Mouse (Mus musculus): ENCODE data around the gene Tardbp. TPM values are rescaled to one million over a fixed set of nuclear protein-coding genes. Genes with fewer than 3 reads are reported as not detected.

The Tardbp gene
- polyA plus RNA-seq, 1 experiment from 2014 or later, result 183 TPM

DNA sequence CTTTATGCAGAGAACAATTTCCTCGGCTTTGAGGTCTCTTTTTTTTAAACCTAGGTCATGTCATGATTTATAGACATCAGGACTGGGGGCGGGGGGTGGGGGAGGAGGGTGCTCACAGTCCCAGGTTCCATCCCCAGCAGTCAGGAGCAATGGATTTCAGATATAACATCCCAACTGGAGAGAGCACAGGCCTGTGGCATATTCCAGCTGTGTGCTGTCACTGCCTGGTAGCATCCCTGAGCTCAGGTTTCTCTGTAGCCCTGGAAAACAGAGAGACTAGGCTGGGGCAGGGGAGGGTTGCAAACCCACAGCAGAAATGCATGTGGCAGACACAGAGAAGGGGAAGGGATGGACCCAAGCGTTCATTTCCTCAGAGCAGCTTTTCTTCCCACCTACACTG lies 33.4 kb upstream of the Tardbp start:
- WGBS, result 6% methylated on average over 3 of the region's 3 CpGs
- peak; percentile 81 for ATAC-seq (ENCODE audit: low FRiP score, low TSS enrichment)
- Histone ChIP-seq H3K27ac (ENCODE audit: low read depth, low read length) (0 out of 2 replicates have a peak overlapping the region, but pooled peaks have one; percentile 38), H3K27me3 (ENCODE audit: control insufficient read depth, insufficient read depth, low read length) (no peaks in the 10 kb centered on the region), H3K4me1 (ENCODE audit: control insufficient read depth, insufficient read depth, low read length) (peaks cover 10% of the 10 kb centered on the region), H3K36me3 (ENCODE audit: control insufficient read depth, insufficient read depth, low read length) (no peaks in the 10 kb centered on the region), H3K9ac (ENCODE audit: low read depth, low read length) (no peak overlapping the region), H3K4me2 (replicated peaks; ENCODE audit: low read depth, low read length) (no peak overlapping the region), H3K9me3 (ENCODE audit: control insufficient read depth, low read length) (no peaks in the 10 kb centered on the region), H3K4me3 (ENCODE audit: low read length) (no peak overlapping the region)

DNA sequence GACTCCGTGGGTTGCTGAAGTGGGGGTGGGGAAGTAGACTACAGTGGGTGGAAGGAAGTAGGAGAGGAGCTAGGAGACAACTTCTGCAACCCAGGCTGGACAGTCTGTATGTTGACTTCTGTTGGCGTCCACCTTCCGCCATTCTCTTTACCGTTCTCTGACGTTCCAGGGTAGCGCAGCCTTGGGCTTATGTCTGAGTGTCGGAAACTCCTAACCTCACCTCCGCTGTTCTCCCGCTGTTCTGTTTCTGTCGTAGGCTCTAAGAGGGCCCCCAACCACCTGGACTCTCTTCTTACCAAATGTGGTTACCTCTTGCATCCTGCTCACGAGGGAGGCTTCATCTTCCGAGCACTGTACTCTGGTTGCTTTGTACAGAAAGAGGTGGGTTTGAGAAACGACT lies 31.0 kb upstream of the Tardbp start:
- Histone ChIP-seq H3K9ac (ENCODE audit: low read depth, low read length) (peak overlapping the region; percentile 12; the same call in 1 of the 2 replicates), H3K4me2 (replicated peaks; ENCODE audit: low read depth, low read length) (no peak overlapping the region), H3K4me1 (ENCODE audit: control insufficient read depth, insufficient read depth, low read length) (peaks cover 10% of the 10 kb centered on the region), H3K4me3 (ENCODE audit: low read length) (no peak overlapping the region), H3K27ac (ENCODE audit: low read depth, low read length) (no peak overlapping the region), H3K9me3 (ENCODE audit: control insufficient read depth, low read length) (no peaks in the 10 kb centered on the region), H3K27me3 (ENCODE audit: control insufficient read depth, insufficient read depth, low read length) (no peaks in the 10 kb centered on the region), H3K36me3 (ENCODE audit: control insufficient read depth, insufficient read depth, low read length) (no peaks in the 10 kb centered on the region)
- ATAC-seq (ENCODE audit: low FRiP score, low TSS enrichment), result no peak
- WGBS, result 88% methylated on average over 13 of the region's 13 CpGs

DNA sequence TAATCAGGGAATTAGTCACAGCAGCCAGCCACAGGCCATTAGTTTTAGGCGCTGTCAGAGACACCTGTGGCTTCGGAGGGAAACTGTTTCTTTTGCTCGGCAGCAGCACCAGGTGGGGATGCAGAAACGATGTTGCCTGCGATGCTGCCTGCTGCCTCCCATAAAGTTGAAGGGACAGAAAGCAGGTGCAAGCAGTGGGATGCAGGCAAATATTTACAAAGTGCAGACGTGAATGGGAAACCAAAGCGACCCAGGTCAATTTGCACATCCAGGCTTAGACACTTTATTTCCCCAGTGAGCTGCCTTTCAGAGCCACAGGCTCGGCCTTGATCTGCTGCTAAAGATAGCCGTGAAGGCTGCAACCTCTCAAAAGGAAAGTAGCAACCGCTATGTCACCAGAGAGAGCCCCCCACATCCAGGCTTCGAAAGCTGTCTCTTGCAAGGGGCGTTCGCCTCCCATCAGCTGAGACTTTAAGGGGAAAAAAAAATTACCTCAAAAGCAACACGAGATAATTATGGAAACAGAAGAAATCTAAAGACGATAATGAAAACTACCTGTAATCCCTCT lies 30.0 kb upstream of the Tardbp start:
- H3K4me1 ChIP-seq (ENCODE audit: control insufficient read depth, insufficient read depth, low read length), result peaks cover 4% of the 10 kb centered on the region; the same call in 1 of the 2 replicates
- 31% methylated on average over 15 of the region's 15 CpGs for WGBS
- H3K27me3 ChIP-seq (ENCODE audit: control insufficient read depth, insufficient read depth, low read length), result no peaks in the 10 kb centered on the region
- no peak overlapping the region for H3K4me2 ChIP-seq (replicated peaks; ENCODE audit: low read depth, low read length)
- H3K36me3 ChIP-seq (ENCODE audit: control insufficient read depth, insufficient read depth, low read length), result no peaks in the 10 kb centered on the region
- no peaks in the 10 kb centered on the region for H3K9me3 ChIP-seq (ENCODE audit: control insufficient read depth, low read length)
- no peak overlapping the region for H3K9ac ChIP-seq (ENCODE audit: low read depth, low read length)
- H3K4me3 ChIP-seq (ENCODE audit: low read length), result no peak overlapping the region
- H3K27ac ChIP-seq (ENCODE audit: low read depth, low read length), result no peak overlapping the region
- no peak for ATAC-seq (ENCODE audit: low FRiP score, low TSS enrichment)

DNA sequence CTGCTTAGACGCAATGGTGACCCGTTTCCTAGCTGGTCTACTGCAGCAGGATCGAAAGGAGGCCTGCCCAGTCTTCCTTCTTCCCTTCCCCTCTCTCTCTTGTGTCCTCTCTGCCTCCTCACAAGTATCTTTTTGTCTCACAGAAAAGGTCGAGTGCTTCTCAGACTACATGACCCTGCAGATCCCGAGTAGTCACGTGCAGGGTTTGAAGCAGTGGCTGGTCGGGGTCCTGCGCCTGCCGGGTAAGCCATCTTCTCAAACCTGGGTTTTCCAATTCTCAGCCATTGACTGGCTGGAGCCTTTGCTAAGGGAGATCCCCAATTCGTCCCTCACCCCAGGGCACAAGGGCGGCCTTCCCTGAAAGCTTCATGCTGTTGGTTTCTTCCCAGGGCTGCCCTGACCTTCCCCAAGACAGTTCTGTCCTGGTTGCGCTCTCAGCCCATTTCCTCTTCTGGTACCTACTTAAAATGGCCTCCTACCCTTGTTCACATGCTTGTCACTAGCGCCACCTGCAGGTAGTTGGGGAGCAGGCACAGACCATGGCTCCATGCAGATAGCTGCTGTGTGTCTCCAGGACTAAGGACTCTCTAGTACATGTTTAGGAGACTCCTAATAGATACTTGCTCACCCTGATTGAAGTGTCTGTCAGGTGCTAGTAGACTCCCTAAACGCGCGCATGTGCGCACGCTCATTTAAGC lies 28.0 kb upstream of the Tardbp start:
- no peaks in the 10 kb centered on the region for H3K9me3 ChIP-seq (ENCODE audit: control insufficient read depth, low read length)
- H3K4me1 ChIP-seq (ENCODE audit: control insufficient read depth, insufficient read depth, low read length), result peaks cover under 1% of the 10 kb centered on the region; the same call in 1 of the 2 replicates
- no peaks in the 10 kb centered on the region for H3K27me3 ChIP-seq (ENCODE audit: control insufficient read depth, insufficient read depth, low read length)
- no peak overlapping the region for H3K9ac ChIP-seq (ENCODE audit: low read depth, low read length)
- ATAC-seq (ENCODE audit: low FRiP score, low TSS enrichment), result no peak
- no peaks in the 10 kb centered on the region for H3K36me3 ChIP-seq (ENCODE audit: control insufficient read depth, insufficient read depth, low read length)
- H3K27ac ChIP-seq (ENCODE audit: low read depth, low read length), result no peak overlapping the region
- WGBS, result 89% methylated on average over 18 of the region's 18 CpGs
- no peak overlapping the region for H3K4me3 ChIP-seq (ENCODE audit: low read length)
- H3K4me2 ChIP-seq (replicated peaks; ENCODE audit: low read depth, low read length), result no peak overlapping the region

DNA sequence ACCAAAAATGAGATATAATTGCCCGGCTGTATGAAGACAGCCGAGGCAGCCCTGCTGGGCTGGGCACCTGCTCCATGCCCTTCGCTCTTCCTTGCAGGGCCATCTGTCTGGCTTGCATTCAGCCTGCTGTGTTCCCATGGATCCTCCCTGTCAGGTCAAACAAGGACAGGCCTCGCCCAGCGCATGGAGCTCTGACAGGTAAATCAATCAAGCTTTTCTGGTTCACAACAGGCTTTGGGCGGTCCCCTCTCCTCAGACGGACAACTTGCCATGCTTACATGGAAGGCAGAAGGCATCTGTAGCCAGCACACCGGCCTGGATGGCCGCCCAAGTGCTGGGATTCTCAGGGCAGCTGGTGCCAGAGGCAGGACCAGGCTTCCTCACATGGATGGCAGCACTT lies 24.2 kb upstream of the Tardbp start:
- 68% methylated on average over 9 of the region's 9 CpGs for WGBS
- ATAC-seq (ENCODE audit: low FRiP score, low TSS enrichment), result no peak

DNA sequence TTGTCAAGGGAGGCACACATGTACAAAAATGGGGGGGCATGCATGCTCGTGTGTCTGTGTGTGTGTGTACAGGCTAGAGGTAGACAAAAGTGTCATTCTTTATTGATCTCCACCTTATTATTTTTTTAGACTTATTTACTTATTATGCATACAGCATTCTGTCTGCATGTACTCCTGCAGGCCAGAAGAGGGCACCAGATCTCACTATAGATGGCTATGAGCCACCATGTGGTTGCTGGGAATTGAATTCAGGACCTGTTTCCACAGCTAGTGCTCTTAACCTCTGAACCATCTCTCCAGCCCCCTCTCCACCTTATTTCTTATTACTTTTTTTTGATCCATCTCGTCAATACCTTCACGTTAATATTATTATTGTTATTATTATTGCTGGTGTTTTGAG lies 22.5 kb upstream of the Tardbp start:
- no peak overlapping the region for H3K27ac ChIP-seq (ENCODE audit: low read depth, low read length)
- no peak overlapping the region for H3K9ac ChIP-seq (ENCODE audit: low read depth, low read length)
- no peaks in the 10 kb centered on the region for H3K36me3 ChIP-seq (ENCODE audit: control insufficient read depth, insufficient read depth, low read length)
- no peak overlapping the region for H3K4me3 ChIP-seq (ENCODE audit: low read length)
- no peak for ATAC-seq (ENCODE audit: low FRiP score, low TSS enrichment)
- H3K9me3 ChIP-seq (ENCODE audit: control insufficient read depth, low read length), result no peaks in the 10 kb centered on the region
- WGBS, result 69% methylated on average over 3 of the region's 3 CpGs
- no peaks in the 10 kb centered on the region for H3K4me1 ChIP-seq (ENCODE audit: control insufficient read depth, insufficient read depth, low read length)
- no peak overlapping the region for H3K4me2 ChIP-seq (replicated peaks; ENCODE audit: low read depth, low read length)
- no peaks in the 10 kb centered on the region for H3K27me3 ChIP-seq (ENCODE audit: control insufficient read depth, insufficient read depth, low read length)

More for the DNA sequence above, 24.2 kb upstream of the Tardbp start:
- Histone ChIP-seq H3K9me3 (ENCODE audit: control insufficient read depth, low read length) (no peaks in the 10 kb centered on the region), H3K27me3 (ENCODE audit: control insufficient read depth, insufficient read depth, low read length) (no peaks in the 10 kb centered on the region), H3K4me3 (ENCODE audit: low read length) (no peak overlapping the region), H3K4me2 (replicated peaks; ENCODE audit: low read depth, low read length) (no peak overlapping the region), H3K9ac (ENCODE audit: low read depth, low read length) (no peak overlapping the region), H3K27ac (ENCODE audit: low read depth, low read length) (no peak overlapping the region), H3K4me1 (ENCODE audit: control insufficient read depth, insufficient read depth, low read length) (no peaks in the 10 kb centered on the region), H3K36me3 (ENCODE audit: control insufficient read depth, insufficient read depth, low read length) (no peaks in the 10 kb centered on the region)

DNA sequence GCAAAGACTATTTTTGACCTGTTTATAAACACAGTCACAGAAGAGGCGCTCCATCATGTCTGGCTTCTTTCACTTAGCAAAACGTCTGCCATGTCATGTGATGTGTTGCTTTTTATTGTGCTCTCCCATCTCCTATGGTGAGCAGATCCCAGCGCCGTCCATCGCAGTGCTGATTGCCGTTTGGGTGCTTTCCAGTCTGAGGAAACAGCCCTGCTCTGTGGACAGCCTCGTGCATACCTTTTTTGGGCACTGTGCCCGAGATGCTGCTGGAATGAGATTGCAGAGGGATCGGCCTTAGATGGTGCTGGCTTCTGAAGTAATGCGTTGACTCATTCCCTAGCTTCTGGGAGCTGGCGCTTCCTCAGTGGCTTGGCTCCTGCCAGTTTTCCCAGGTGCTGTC lies 19.8 kb upstream of the Tardbp start:
- 68% methylated on average over 11 of the region's 11 CpGs for WGBS
- Histone ChIP-seq H3K4me2 (replicated peaks; ENCODE audit: low read depth, low read length) (no peak overlapping the region), H3K36me3 (ENCODE audit: control insufficient read depth, insufficient read depth, low read length) (no peaks in the 10 kb centered on the region), H3K4me1 (ENCODE audit: control insufficient read depth, insufficient read depth, low read length) (no peaks in the 10 kb centered on the region), H3K27me3 (ENCODE audit: control insufficient read depth, insufficient read depth, low read length) (no peaks in the 10 kb centered on the region), H3K9ac (ENCODE audit: low read depth, low read length) (no peak overlapping the region), H3K9me3 (ENCODE audit: control insufficient read depth, low read length) (no peaks in the 10 kb centered on the region), H3K27ac (ENCODE audit: low read depth, low read length) (no peak overlapping the region), H3K4me3 (ENCODE audit: low read length) (no peak overlapping the region)
- no peak for ATAC-seq (ENCODE audit: low FRiP score, low TSS enrichment)

DNA sequence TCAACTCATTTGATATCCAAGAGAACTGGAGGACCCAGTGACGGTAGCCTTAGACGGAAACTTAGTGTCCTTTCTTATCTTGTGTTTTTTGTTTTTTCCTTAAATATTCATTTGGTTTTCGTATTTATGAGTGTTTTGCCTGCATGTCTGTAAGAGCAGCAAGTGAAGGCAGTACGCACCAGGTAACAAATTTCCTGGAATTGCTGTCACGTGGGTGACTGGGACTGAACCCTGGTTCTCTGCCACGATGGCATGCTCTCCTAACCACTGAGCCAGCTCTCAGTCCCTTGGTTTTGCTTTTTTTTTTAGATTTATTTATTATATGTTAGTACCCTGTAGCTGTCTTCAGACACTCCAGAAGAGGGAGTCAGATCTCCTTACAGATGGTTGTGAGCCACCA lies 18.1 kb upstream of the Tardbp start:
- Histone ChIP-seq H3K9ac (ENCODE audit: low read depth, low read length) (no peak overlapping the region), H3K9me3 (ENCODE audit: control insufficient read depth, low read length) (no peaks in the 10 kb centered on the region), H3K27me3 (ENCODE audit: control insufficient read depth, insufficient read depth, low read length) (no peaks in the 10 kb centered on the region), H3K4me2 (replicated peaks; ENCODE audit: low read depth, low read length) (no peak overlapping the region), H3K36me3 (ENCODE audit: control insufficient read depth, insufficient read depth, low read length) (no peaks in the 10 kb centered on the region), H3K27ac (ENCODE audit: low read depth, low read length) (no peak overlapping the region), H3K4me1 (ENCODE audit: control insufficient read depth, insufficient read depth, low read length) (no peaks in the 10 kb centered on the region), H3K4me3 (ENCODE audit: low read length) (no peak overlapping the region)
- 88% methylated on average over 6 of the region's 6 CpGs for WGBS
- ATAC-seq (ENCODE audit: low FRiP score, low TSS enrichment), result no peak

DNA sequence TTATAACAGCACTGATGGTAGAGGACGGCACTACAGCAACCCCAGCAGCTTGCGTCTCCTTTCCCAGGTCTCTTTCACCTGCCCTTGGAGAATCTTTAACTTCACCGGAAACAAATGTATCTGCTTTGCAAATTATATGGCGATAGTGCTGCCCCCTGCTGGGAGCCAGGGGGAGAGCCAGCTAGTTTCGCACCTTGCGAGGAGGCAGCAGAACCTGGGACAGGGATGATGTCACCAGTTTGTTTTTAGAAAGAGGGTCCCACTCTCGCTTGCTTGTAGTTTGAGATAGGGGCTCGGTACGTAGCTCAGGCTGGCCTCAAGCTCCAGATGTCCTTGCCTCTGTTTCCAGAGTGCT lies 17.3 kb upstream of the Tardbp start:
- H3K9ac ChIP-seq (ENCODE audit: low read depth, low read length), result peak overlapping the region; percentile 44; the same call in 1 of the 2 replicates
- 0 out of 2 replicates have a peak, but pooled peaks have one; percentile 5 for ATAC-seq (ENCODE audit: low FRiP score, low TSS enrichment)

More for the DNA sequence above, 17.3 kb upstream of the Tardbp start:
- Histone ChIP-seq H3K4me2 (replicated peaks; ENCODE audit: low read depth, low read length) (peak overlapping the region; percentile 26; the same call in 1 of the 2 replicates), H3K36me3 (ENCODE audit: control insufficient read depth, insufficient read depth, low read length) (no peaks in the 10 kb centered on the region), H3K9me3 (ENCODE audit: control insufficient read depth, low read length) (no peaks in the 10 kb centered on the region), H3K27ac (ENCODE audit: low read depth, low read length) (no peak overlapping the region), H3K4me1 (ENCODE audit: control insufficient read depth, insufficient read depth, low read length) (no peaks in the 10 kb centered on the region), H3K4me3 (ENCODE audit: low read length) (peak overlapping the region; percentile 10; the same call in 1 of the 2 replicates), H3K27me3 (ENCODE audit: control insufficient read depth, insufficient read depth, low read length) (no peaks in the 10 kb centered on the region)
- 5% methylated on average over 9 of the region's 9 CpGs for WGBS
